Comparison of ENCODE assay signal across 10 mouse cellular contexts in the genomic region with DNA sequence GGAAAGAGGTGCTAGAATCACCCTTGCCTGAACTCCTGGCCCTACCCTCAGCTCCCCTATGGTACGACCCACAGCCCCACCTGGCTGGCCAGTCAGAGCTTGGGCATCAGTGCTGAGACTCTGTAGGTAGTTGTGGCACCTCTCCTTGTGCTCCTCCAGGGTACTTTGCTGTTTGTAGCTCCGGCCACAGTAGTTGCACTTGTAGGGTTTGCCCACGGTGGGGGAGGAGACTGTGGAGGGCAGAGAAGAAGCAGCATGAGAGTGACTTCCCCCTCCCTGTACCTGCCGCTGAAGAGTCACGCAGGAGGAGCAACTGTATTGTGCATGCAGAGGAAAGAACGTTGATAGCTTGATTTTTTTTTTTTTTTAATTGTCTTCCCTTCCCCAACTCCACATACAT. TPM values are rescaled to one million over a fixed set of nuclear protein-coding genes. Genes with fewer than 3 reads are reported as not detected.
A peak's percentile ranks its signal among the peaks of the same experiment; 100 is the strongest.
DNase-seq lines count a peak whose midpoint lies in the region; ATAC-seq lines count a peak whose summit lies in the region.
"Had no signal": no experiment of that assay in that cellular context is flagged by ENCODE, and none has a peak within 500 bp of the region (broad histone marks: within the 10 kb centered on the region; RNA-seq: fewer than 3 reads in every experiment).

No protein-coding gene starts in this region.

- no peak overlapping the region for H3K4me3 ChIP-seq in heart, embryonic 13.5 days
- no peak overlapping the region for H3K4me3 ChIP-seq in neural tube, embryonic 12.5 days
- H3K4me3 ChIP-seq: limb, embryonic 10.5 days had no signal

- H3K27me3 ChIP-seq in heart, embryonic 13.5 days (replicated peaks) = no peaks in the 10 kb centered on the region
- H3K27me3 ChIP-seq in neural tube, embryonic 12.5 days (replicated peaks) = no peaks in the 10 kb centered on the region

- peaks cover 17% of the 10 kb centered on the region; the same call in 1 of the 2 replicates for H3K36me3 ChIP-seq in heart, embryonic 13.5 days
- peaks cover 51% of the 10 kb centered on the region for H3K36me3 ChIP-seq in neural tube, embryonic 12.5 days

- H3K9ac ChIP-seq in heart, embryonic 13.5 days = peak overlapping the region; percentile 37; the same call in 1 of the 2 replicates
- peak overlapping the region; percentile 29; the same call in 1 of the 2 replicates for H3K9ac ChIP-seq in neural tube, embryonic 12.5 days

- WGBS in heart, embryonic 13.5 days = 43% methylated on average over 6 of the region's 6 CpGs
- 41% methylated on average over 6 of the region's 6 CpGs for WGBS in neural tube, embryonic 12.5 days

- DNase-seq in heart, postnatal 25 days (ENCODE audit: low spot score) = no peak
- DNase-seq in CD4-positive helper T cell, adult 2 months (ENCODE audit: low read depth, low spot score) = peak; percentile 70
- DNase-seq in urinary bladder, adult 18-20 months (ENCODE audit: low spot score in 2 of 2) = no peak
- no peak for DNase-seq in lung, postnatal 10 days
- DNase-seq in cerebellum, postnatal 14 days = no peak
- DNase-seq: adrenal gland, postnatal 36 days had no signal

- peak overlapping the region; percentile 53 for H3K4me2 ChIP-seq in heart, embryonic 13.5 days
- peak overlapping the region; percentile 45 for H3K4me2 ChIP-seq in neural tube, embryonic 12.5 days (replicated peaks)

- no peak overlapping the region for H3K27ac ChIP-seq in heart, embryonic 13.5 days (replicated peaks)
- no peak overlapping the region for H3K27ac ChIP-seq in neural tube, embryonic 12.5 days
- H3K27ac ChIP-seq: limb, embryonic 10.5 days had no signal

- intact Hi-C loops in heart, postnatal 25 days (cut with DNase I) = no loop called here

- no peaks in the 10 kb centered on the region for H3K9me3 ChIP-seq in heart, embryonic 13.5 days
- no peaks in the 10 kb centered on the region for H3K9me3 ChIP-seq in neural tube, embryonic 12.5 days
- H3K9me3 ChIP-seq: limb, embryonic 10.5 days had no signal

- H3K4me1 ChIP-seq in heart, embryonic 13.5 days = peaks cover 13% of the 10 kb centered on the region
- peaks cover 14% of the 10 kb centered on the region; the same call in 1 of the 2 replicates for H3K4me1 ChIP-seq in neural tube, embryonic 12.5 days
- H3K4me1 ChIP-seq: limb, embryonic 10.5 days had no signal

- ATAC-seq in heart, embryonic 13.5 days (ENCODE audit: extremely low read depth, insufficient number of reproducible peaks, low FRiP score, low TSS enrichment) = no peak
- peak; percentile 91 for ATAC-seq in granulocyte monocyte progenitor cell, adult 5-6 weeks (replicated peaks; ENCODE audit: poor library complexity, severe bottlenecking)
- ATAC-seq in neural tube, embryonic 12.5 days (ENCODE audit: low FRiP score, low read depth) = 0 out of 2 replicates have a peak, but pooled peaks have one; percentile 9

RNA-seq across cellular contexts. Expression of gene Ikzf4, which starts 9.2 kb away (rescaled TPM):
- 1.3 TPM in 2 replicates for polyA plus RNA-seq in heart, embryonic 13.5 days (2015; fragmentation: Nextera tagmentation; extraction: Ambion mirVana)
- total RNA-seq in heart, postnatal 25 days (2021) = 1 to 10 TPM in 1 of 2 experiments, under 1 TPM in 1; 0.52 to 1.2 TPM
- 0.62 TPM in 1 of 2 replicates, not detected in the other for total RNA-seq in granulocyte monocyte progenitor cell, adult 5-6 weeks (2014; fragmentation: Nextera tagmentation)
- total RNA-seq in granulocyte monocyte progenitor cell, adult 5-6 weeks (2017) = not detected in 2 replicates
- 7.9 and 8.3 TPM in 2 replicates for polyA plus RNA-seq in neural tube, embryonic 12.5 days (2016; fragmentation: Nextera tagmentation; extraction: Ambion mirVana)

RNA-seq across cellular contexts. Expression of gene Rps26, which starts 10.0 kb away (rescaled TPM):
- polyA plus RNA-seq in heart, embryonic 13.5 days (2015; fragmentation: Nextera tagmentation; extraction: Ambion mirVana) = 455 and 482 TPM in 2 replicates
- 100 to 1,000 TPM; 253 to 266 TPM for total RNA-seq in heart, postnatal 25 days (2021)
- total RNA-seq in granulocyte monocyte progenitor cell, adult 5-6 weeks (2014; fragmentation: Nextera tagmentation) = 2,754 and 2,968 TPM in 2 replicates
- total RNA-seq in granulocyte monocyte progenitor cell, adult 5-6 weeks (2017) = 1,150 and 1,165 TPM in 2 replicates
- polyA plus RNA-seq in neural tube, embryonic 12.5 days (2016; fragmentation: Nextera tagmentation; extraction: Ambion mirVana) = 471 and 498 TPM in 2 replicates

RNA-seq across cellular contexts. Expression of gene Suox, which starts 37.3 kb away (rescaled TPM):
- 11.1 and 12.4 TPM in 2 replicates for polyA plus RNA-seq in heart, embryonic 13.5 days (2015; fragmentation: Nextera tagmentation; extraction: Ambion mirVana)
- total RNA-seq in heart, postnatal 25 days (2021) = 10 to 100 TPM; 22.1 to 23.1 TPM
- total RNA-seq in granulocyte monocyte progenitor cell, adult 5-6 weeks (2014; fragmentation: Nextera tagmentation) = 3.5 and 4.1 TPM in 2 replicates
- 5.9 and 8.1 TPM in 2 replicates for total RNA-seq in granulocyte monocyte progenitor cell, adult 5-6 weeks (2017)
- 13.9 and 15.6 TPM in 2 replicates for polyA plus RNA-seq in neural tube, embryonic 12.5 days (2016; fragmentation: Nextera tagmentation; extraction: Ambion mirVana)

RNA-seq across cellular contexts. Expression of gene Erbb3, which starts 47.1 kb away (rescaled TPM):
- 3.7 and 4.1 TPM in 2 replicates for polyA plus RNA-seq in heart, embryonic 13.5 days (2015; fragmentation: Nextera tagmentation; extraction: Ambion mirVana)
- total RNA-seq in heart, postnatal 25 days (2021) = 1 to 10 TPM; 8.3 to 8.6 TPM
- 1.6 and 1.7 TPM in 2 replicates for total RNA-seq in granulocyte monocyte progenitor cell, adult 5-6 weeks (2014; fragmentation: Nextera tagmentation)
- total RNA-seq in granulocyte monocyte progenitor cell, adult 5-6 weeks (2017) = 1.4 and 1.8 TPM in 2 replicates
- 14.6 and 16.0 TPM in 2 replicates for polyA plus RNA-seq in neural tube, embryonic 12.5 days (2016; fragmentation: Nextera tagmentation; extraction: Ambion mirVana)

RNA-seq across cellular contexts. Expression of gene Rab5b, which starts 59.5 kb away (rescaled TPM):
- 60.4 and 62.1 TPM in 2 replicates for polyA plus RNA-seq in heart, embryonic 13.5 days (2015; fragmentation: Nextera tagmentation; extraction: Ambion mirVana)
- 10 to 100 TPM; 68.9 to 72.5 TPM for total RNA-seq in heart, postnatal 25 days (2021)
- 43.7 and 43.8 TPM in 2 replicates for total RNA-seq in granulocyte monocyte progenitor cell, adult 5-6 weeks (2014; fragmentation: Nextera tagmentation)
- total RNA-seq in granulocyte monocyte progenitor cell, adult 5-6 weeks (2017) = 45.7 and 58.0 TPM in 2 replicates
- polyA plus RNA-seq in neural tube, embryonic 12.5 days (2016; fragmentation: Nextera tagmentation; extraction: Ambion mirVana) = 90.8 and 101 TPM in 2 replicates

Comparison
In these comparisons a context has a peak if more than half of its experiments do, and no peak if none do; other contexts are left out.
1. RNA of gene Rps26, which starts 10.0 kb away (total RNA-seq): 1,150 to 2,968 TPM in granulocyte monocyte progenitor cell, adult 5-6 weeks; 253 to 266 TPM in heart, postnatal 25 days; every median in the first group is over 4 times any median in the second.